Mouse (Mus musculus) heart, adult 18-20 months (tissue): Measurements from ENCODE around the gene B4galt5. TPM values are rescaled to one million over a fixed set of nuclear protein-coding genes. Genes with fewer than 3 reads are reported as not detected.
A peak's percentile ranks its signal among the peaks of the same experiment; 100 is the strongest.

Source experiments
- DNase-seq, 2 experiments: peaks; one replicate each; pipeline ENCODE4 v3.0.0; 2021 to 2022; ENCODE audit warnings: mixed read lengths in 1 of 2
- total RNA-seq, 2 experiments: library from RNA; stranded (reverse); gene quantifications; 2 replicates each; pipeline ENCODE4 v1.2.3; 2021

The B4galt5 gene
- total RNA-seq, 2 experiments from 2014 or later, result 12.0 to 13.6 TPM

GRCm38 (mm10) chr2:167333450-167333849 lies 15.5 kb downstream of the B4galt5 start:
- DNase-seq, result no peak

- DNase-seq, result no peak
These were observed 16.5 kb downstream of the B4galt5 start for GRCm38 (mm10) chr2:167332336-167332987.

- DNase-seq, result peak in 1 of 2 experiments; percentile 44
These were observed 17.5 kb downstream of the B4galt5 start for GRCm38 (mm10) chr2:167331432-167331921.

- no peak for DNase-seq
These were observed 18.4 kb downstream of the B4galt5 start for GRCm38 (mm10) chr2:167330581-167330980.

GRCm38 (mm10) chr2:167329478-167330262 lies 19.3 kb downstream of the B4galt5 start:
- DNase-seq, result no peak

GRCm38 (mm10) chr2:167328340-167328739 lies 20.6 kb downstream of the B4galt5 start:
- DNase-seq, result peak; percentile 46 to 52

GRCm38 (mm10) chr2:167326582-167326981 lies 22.4 kb downstream of the B4galt5 start:
- DNase-seq, result no peak

GRCm38 (mm10) chr2:167324151-167324930 lies 24.6 kb downstream of the B4galt5 start:
- DNase-seq, result no peak

GRCm38 (mm10) chr2:167323116-167323515 lies 25.9 kb downstream of the B4galt5 start:
- DNase-seq, result no peak

- no peak for DNase-seq
These were observed 27.6 kb downstream of the B4galt5 start for GRCm38 (mm10) chr2:167321372-167321771.

GRCm38 (mm10) chr2:167318981-167319380 lies 30.0 kb downstream of the B4galt5 start:
- peak; percentile 65 to 84 for DNase-seq

GRCm38 (mm10) chr2:167316724-167317187 lies 32.2 kb downstream of the B4galt5 start:
- no peak for DNase-seq

GRCm38 (mm10) chr2:167314491-167314890 lies 34.5 kb downstream of the B4galt5 start:
- DNase-seq, result no peak

GRCm38 (mm10) chr2:167313501-167314326 lies 35.3 kb downstream of the B4galt5 start:
- peak; percentile 73 to 76 for DNase-seq

- DNase-seq, result no peak
These were observed 38.9 kb downstream of the B4galt5 start for GRCm38 (mm10) chr2:167310121-167310520.

GRCm38 (mm10) chr2:167309286-167309685 lies 39.7 kb downstream of the B4galt5 start:
- no peak for DNase-seq

- no peak for DNase-seq
These were observed 41.3 kb downstream of the B4galt5 start for GRCm38 (mm10) chr2:167307716-167308115.

GRCm38 (mm10) chr2:167306626-167307541 lies 42.1 kb downstream of the B4galt5 start:
- peak in 1 of 2 experiments; percentile 55 for DNase-seq

GRCm38 (mm10) chr2:167306273-167306594 lies 42.7 kb downstream of the B4galt5 start:
- no peak for DNase-seq
